Mouse (Mus musculus) heart, embryonic 16.5 days (tissue): ENCODE data around the gene Stoml2. TPM values are rescaled to one million over a fixed set of nuclear protein-coding genes. Genes with fewer than 3 reads are reported as not detected.

Experiments
- ATAC-seq: fragments of 200-750 bp; cut with Nextera tagmentation; replicated peaks from 2 replicates; pipeline ENCODE4 v1.8.0; 2017; ENCODE audit warnings: moderate number of reproducible peaks; ENCODE audit not compliant: insufficient read depth, low FRiP score; ENCODE audit errors: extremely low read depth
- H3K27ac ChIP-seq: fragments of 300-500 bp; sonication (generic); 2 replicates; pipeline ENCODE4 v1.5.1; 2014; ENCODE audit warnings: mild to moderate bottlenecking, low read length, control low read depth, moderate library complexity
- H3K27me3 ChIP-seq: fragments of 300-500 bp; sonication (generic); 2 replicates; pipeline ENCODE4 v1.6.1; 2014; ENCODE audit warnings: low read length, mixed read lengths; ENCODE audit not compliant: control insufficient read depth, insufficient read depth
- H3K36me3 ChIP-seq: fragments of 300-500 bp; sonication (generic); 2 replicates; pipeline ENCODE4 v1.6.1; 2014; ENCODE audit not compliant: control insufficient read depth, insufficient read depth
- H3K4me1 ChIP-seq: fragments of 300-500 bp; sonication (generic); 2 replicates; pipeline ENCODE4 v1.6.1; 2014; ENCODE audit warnings: low read length, mixed read lengths; ENCODE audit not compliant: control insufficient read depth, insufficient read depth
- H3K4me2 ChIP-seq: fragments of 300-500 bp; sonication (generic); 2 replicates; pipeline ENCODE4 v1.6.1; 2014; ENCODE audit warnings: low read depth, mild to moderate bottlenecking, control low read depth, low read length
- H3K4me3 ChIP-seq: fragments of 300-500 bp; sonication (generic); 2 replicates; pipeline ENCODE4 v1.5.1; 2014; ENCODE audit warnings: mild to moderate bottlenecking, control low read depth, low read length
- H3K9ac ChIP-seq: fragments of 300-500 bp; sonication (generic); 2 replicates; pipeline ENCODE4 v1.6.1; 2014; ENCODE audit warnings: low read length, control low read depth
- H3K9me3 ChIP-seq: fragments of 300-500 bp; sonication (generic); replicated peaks from 2 replicates; pipeline ENCODE4 v1.6.1; 2016; ENCODE audit warnings: low read length; ENCODE audit not compliant: control insufficient read depth
- WGBS: fragments of 180-500 bp; shearing (Covaris S2); extraction: QIAGEN DNeasy Blood & Tissue Kit; methylation state at CpG from one replicate; pipeline ENCODE4 v1.1.7; 2014; 5-methylcytosine and 5-hydroxymethylcytosine counted together
- polyA plus RNA-seq: library from polyadenylated mRNA; unstranded; fragments of >200 nt; fragmentation: Nextera tagmentation; extraction: Ambion mirVana; gene quantifications from 2 replicates; pipeline ENCODE4 v1.2.1, GENCODE M21; 2015

Stoml2 gene
- polyA plus RNA-seq, 1 experiment from 2014 or later, result 222 TPM

GRCm38 (mm10) chr4:43040114-43040572 lies 8.6 kb upstream of the Stoml2 start:
- Histone ChIP-seq H3K4me3 (peak overlapping the region; percentile 69), H3K4me2 (peak overlapping the region; percentile 76), H3K4me1 (peaks cover 36% of the 10 kb centered on the region), H3K9me3 (no peaks in the 10 kb centered on the region), H3K36me3 (peaks cover 13% of the 10 kb centered on the region), H3K27ac (peak overlapping the region; percentile 70), H3K9ac (peak overlapping the region; percentile 78), H3K27me3 (no peaks in the 10 kb centered on the region)
- peak; percentile 98 for ATAC-seq
- under 1% methylated on average over 25 of the region's 25 CpGs for WGBS

GRCm38 (mm10) chr4:43039609-43040008 lies 8.1 kb upstream of the Stoml2 start:
- peak overlapping the region; percentile 76 for H3K4me2 ChIP-seq
- WGBS, result 2% methylated on average over 11 of the region's 11 CpGs
- no peak for ATAC-seq
- no peaks in the 10 kb centered on the region for H3K27me3 ChIP-seq
- H3K36me3 ChIP-seq, result peaks cover 13% of the 10 kb centered on the region
- peak overlapping the region; percentile 69 for H3K4me3 ChIP-seq
- peak overlapping the region; percentile 78 for H3K9ac ChIP-seq
- peak overlapping the region; percentile 70 for H3K27ac ChIP-seq
- H3K4me1 ChIP-seq, result peaks cover 31% of the 10 kb centered on the region
- no peaks in the 10 kb centered on the region for H3K9me3 ChIP-seq

DNA sequence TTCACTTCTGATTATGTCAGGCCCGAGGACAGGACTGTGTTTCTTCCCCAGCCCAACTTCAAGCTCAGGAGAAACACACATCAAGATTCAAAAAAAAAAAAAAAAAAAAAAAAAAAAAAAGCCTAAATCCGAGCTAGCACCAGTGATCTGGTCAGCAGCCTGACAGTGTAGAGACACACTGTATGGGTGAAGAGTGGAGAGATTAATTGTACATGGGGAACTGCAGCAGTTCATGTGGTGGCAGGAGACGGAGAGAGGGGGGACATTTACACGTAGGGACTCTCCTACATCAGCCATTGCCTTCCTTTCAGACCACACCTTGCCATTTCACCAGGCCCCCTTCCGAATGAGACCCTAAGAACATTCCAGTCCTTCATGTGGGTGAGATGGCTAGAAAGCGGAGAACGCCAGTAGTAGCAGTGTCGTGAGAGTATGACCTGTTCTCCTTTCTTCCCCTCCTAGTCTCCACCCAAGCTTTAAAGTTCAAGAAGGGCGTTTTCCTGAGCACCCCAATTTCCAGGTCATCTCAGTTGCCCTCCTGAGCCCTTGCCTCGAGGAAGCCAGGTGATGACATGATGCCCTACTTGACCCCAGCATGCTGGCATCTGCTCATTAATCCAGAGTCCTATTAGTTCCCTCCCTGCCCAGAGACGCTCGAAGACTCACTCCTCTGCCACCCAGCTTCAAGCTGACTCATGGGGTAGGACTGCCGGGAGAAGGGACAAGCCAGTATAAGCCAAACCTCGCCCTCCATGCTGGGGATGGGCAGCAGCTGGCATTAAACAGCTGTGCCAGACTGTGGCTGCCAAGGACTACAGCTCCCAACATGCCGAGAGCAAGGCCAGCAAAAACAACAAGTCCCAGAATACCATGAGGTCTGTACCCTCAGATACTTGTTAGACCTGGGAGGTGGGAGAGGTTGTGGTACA lies 7.3 kb upstream of the Stoml2 start:
- H3K4me1 ChIP-seq, result peaks cover 23% of the 10 kb centered on the region
- 46% methylated on average over 15 of the region's 15 CpGs for WGBS
- ATAC-seq, result no peak
- peaks cover 17% of the 10 kb centered on the region for H3K36me3 ChIP-seq
- H3K27ac ChIP-seq, result peak overlapping the region; percentile 70
- H3K9ac ChIP-seq, result peak overlapping the region; percentile 78
- H3K27me3 ChIP-seq, result no peaks in the 10 kb centered on the region
- H3K4me2 ChIP-seq, result peak overlapping the region; percentile 76
- no peaks in the 10 kb centered on the region for H3K9me3 ChIP-seq
- peak overlapping the region; percentile 69 for H3K4me3 ChIP-seq

DNA sequence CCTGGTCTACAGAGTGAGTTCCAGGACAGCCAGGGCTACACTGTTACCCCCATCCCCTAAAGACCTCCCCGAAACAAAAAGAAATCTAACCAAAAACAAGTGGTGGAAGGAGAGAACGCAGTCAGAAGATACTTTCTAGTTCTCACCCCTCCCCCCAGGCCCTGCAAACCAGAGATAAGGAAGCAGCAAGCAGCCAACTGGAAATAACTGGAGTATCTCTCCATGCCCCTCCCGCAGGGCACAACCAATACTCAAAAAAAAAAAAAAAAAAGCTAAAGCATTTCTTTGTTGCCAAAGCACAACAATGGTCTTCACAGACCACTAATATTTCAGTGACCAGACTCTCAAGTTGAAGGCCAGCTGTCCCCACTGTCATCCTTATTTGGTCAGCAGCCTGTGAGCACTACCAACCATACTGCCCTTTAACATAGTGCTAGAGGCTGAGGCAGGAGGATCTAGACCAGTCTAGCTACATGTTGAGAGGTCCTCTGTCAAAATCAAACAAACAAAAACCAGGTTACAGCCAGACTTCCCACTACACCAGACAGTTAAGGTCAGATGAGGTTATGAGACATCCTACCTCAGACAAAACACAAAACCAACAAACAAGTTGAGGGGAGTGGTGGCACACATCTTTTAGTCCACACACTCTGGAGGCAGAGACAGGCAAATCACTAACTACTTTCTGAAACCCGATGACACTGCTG lies 6.5 kb upstream of the Stoml2 start:
- WGBS, result 28% methylated on average over 4 of the region's 4 CpGs
- ATAC-seq, result no peak
- Histone ChIP-seq H3K9ac (no peak overlapping the region), H3K27me3 (no peaks in the 10 kb centered on the region), H3K27ac (no peak overlapping the region), H3K9me3 (no peaks in the 10 kb centered on the region), H3K36me3 (peaks cover 24% of the 10 kb centered on the region), H3K4me3 (no peak overlapping the region), H3K4me1 (peaks cover 19% of the 10 kb centered on the region), H3K4me2 (no peak overlapping the region)

GRCm38 (mm10) chr4:43036356-43036755 lies 4.8 kb upstream of the Stoml2 start:
- peaks cover 22% of the 10 kb centered on the region for H3K4me1 ChIP-seq
- H3K27me3 ChIP-seq, result no peaks in the 10 kb centered on the region
- ATAC-seq, result no peak
- 90% methylated on average over 10 of the region's 10 CpGs for WGBS
- no peak overlapping the region for H3K9ac ChIP-seq
- H3K27ac ChIP-seq, result no peak overlapping the region
- H3K4me3 ChIP-seq, result no peak overlapping the region
- H3K9me3 ChIP-seq, result no peaks in the 10 kb centered on the region
- H3K36me3 ChIP-seq, result peaks cover 24% of the 10 kb centered on the region
- H3K4me2 ChIP-seq, result no peak overlapping the region

DNA sequence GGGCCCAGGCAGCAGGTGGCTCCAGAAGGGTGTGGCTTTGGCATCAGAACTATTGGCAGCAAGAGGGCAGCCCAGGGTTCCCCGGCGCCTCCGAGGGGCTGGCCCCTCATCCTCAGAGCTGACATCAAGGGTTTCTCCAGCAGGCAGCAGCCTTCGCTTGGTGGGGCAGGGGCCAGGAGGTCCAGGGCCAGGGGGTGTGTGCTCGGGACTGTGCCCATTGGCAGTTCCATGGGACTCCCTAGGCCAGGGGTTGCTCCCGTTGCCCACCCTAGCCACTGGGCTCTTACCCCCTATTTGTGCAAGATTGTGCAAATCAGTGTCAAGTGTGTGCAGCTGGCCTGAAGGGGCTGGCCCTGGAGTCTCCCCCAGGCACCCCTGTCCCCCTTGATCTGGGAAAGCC lies 4.3 kb upstream of the Stoml2 start:
- no peak overlapping the region for H3K4me3 ChIP-seq
- no peak overlapping the region for H3K4me2 ChIP-seq
- WGBS, result 82% methylated on average over 6 of the region's 6 CpGs
- no peaks in the 10 kb centered on the region for H3K9me3 ChIP-seq
- H3K27ac ChIP-seq, result no peak overlapping the region
- H3K27me3 ChIP-seq, result no peaks in the 10 kb centered on the region
- no peak overlapping the region for H3K9ac ChIP-seq
- no peak for ATAC-seq
- peaks cover 24% of the 10 kb centered on the region for H3K36me3 ChIP-seq
- peaks cover 22% of the 10 kb centered on the region for H3K4me1 ChIP-seq

DNA sequence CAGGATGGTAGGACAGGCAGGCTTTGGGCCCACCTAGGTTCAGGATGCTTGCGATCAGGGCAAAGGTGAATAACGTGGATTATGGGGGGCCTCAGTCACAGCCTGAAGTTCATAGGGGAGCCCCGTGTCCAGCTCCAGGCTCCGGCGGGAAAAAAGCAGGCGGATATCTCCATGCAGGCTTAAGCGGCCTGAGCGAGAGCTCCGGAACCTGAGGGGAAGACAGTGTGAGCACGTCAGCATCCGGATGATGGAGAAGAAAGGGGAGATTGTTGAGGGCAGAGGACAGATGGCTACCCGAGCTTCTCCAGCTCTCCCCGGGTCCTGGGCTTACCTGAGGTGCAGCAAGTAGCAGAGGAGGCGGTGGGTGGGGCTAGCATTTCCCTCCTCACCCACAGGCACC lies 2.0 kb upstream of the Stoml2 start:
- no peak overlapping the region for H3K4me2 ChIP-seq
- peaks cover 34% of the 10 kb centered on the region for H3K36me3 ChIP-seq
- no peak overlapping the region for H3K4me3 ChIP-seq
- H3K27me3 ChIP-seq, result no peaks in the 10 kb centered on the region
- H3K4me1 ChIP-seq, result peaks cover 16% of the 10 kb centered on the region
- 81% methylated on average over 14 of the region's 14 CpGs for WGBS
- no peak overlapping the region for H3K27ac ChIP-seq
- H3K9me3 ChIP-seq, result no peaks in the 10 kb centered on the region
- H3K9ac ChIP-seq, result no peak overlapping the region
- no peak for ATAC-seq

- Histone ChIP-seq H3K27me3 (no peaks in the 10 kb centered on the region), H3K9me3 (no peaks in the 10 kb centered on the region), H3K36me3 (peaks cover 37% of the 10 kb centered on the region), H3K4me2 (no peak overlapping the region), H3K4me3 (no peak overlapping the region), H3K9ac (no peak overlapping the region), H3K27ac (no peak overlapping the region), H3K4me1 (peaks cover 13% of the 10 kb centered on the region)
- ATAC-seq, result no peak
- 81% methylated on average over 1 of the region's 1 CpGs for WGBS
Measured at GRCm38 (mm10) chr4:43032501-43032900, 991 bp upstream of the Stoml2 start.

DNA sequence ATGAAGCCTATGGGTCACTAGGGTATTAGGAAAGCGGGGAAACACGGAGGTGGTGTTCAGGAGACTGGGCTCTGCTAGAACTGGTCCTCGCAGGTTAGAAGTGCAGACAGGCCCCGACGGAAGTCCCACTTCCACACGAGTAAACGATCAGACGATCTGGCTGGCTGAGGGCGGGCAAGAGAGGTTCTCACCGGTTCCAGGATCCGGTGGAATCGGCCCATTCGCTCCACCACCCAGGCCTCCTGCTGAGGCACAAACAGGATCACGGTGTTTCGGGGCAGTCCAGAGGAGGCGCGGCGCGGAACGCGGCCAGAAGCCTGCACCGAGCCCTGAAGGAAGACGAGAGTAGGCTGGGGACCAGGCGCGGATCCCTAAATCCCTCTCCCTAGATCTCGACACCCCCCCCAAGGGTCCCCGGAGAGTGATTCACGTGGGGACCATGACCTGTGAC lies 705 bp downstream of the Stoml2 start:
- Histone ChIP-seq H3K27ac (peak overlapping the region; percentile 89), H3K4me2 (peak overlapping the region; percentile 95), H3K36me3 (peaks cover 38% of the 10 kb centered on the region), H3K27me3 (no peaks in the 10 kb centered on the region), H3K9me3 (no peaks in the 10 kb centered on the region), H3K4me1 (peaks cover 12% of the 10 kb centered on the region), H3K4me3 (peak overlapping the region; percentile 90), H3K9ac (peak overlapping the region; percentile 97)
- WGBS, result under 1% methylated on average over 28 of the region's 28 CpGs
- peak; percentile 26 for ATAC-seq
